Mouse (Mus musculus) thymus, adult 2 months (tissue): ENCODE measurements around the gene Popdc2.

Experiments used
- CTCF ChIP-seq: fragments of 200-500 bp; IDR thresholded peaks from 2 replicates; pipeline ENCODE4 v1.5.1; 2012; ENCODE audit warnings: mild to moderate bottlenecking, control low read depth, low read length, moderate library complexity, borderline replicate concordance; ENCODE audit not compliant: control insufficient read depth, poor library complexity, insufficient read depth; ENCODE audit errors: extremely low read depth
- POLR2A ChIP-seq: fragments of 200-500 bp; IDR thresholded peaks from 2 replicates; pipeline ENCODE4 v1.6.1; 2012; ENCODE audit warnings: mild to moderate bottlenecking, low read length, control low read depth, moderate library complexity; ENCODE audit not compliant: control insufficient read depth, poor library complexity, insufficient read depth; ENCODE audit errors: extremely low read depth

DNA sequence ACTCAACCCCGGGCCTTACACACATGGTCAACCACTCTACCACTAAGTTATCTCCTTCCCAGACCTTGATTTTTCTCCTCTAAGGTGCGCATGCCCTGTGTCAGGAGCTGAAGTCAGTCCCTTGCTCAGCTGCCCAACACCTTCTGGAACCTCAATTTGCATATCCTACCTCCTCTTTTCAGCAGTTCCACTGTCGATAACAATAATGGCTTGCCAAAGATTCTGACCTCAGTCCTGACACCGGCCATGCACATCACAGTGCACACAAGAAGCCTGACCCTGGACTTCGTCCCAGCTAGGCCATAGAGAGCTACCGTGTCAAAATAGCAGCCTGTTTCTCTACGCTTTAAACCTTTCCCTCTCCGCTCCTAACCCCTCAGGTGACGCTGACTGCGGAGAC lies 11.4 kb downstream of the Popdc2 start:
- TF ChIP-seq CTCF (no peak), POLR2A (no peak)
